Mouse (Mus musculus): Measurements from ENCODE around the gene St7.

DNA sequence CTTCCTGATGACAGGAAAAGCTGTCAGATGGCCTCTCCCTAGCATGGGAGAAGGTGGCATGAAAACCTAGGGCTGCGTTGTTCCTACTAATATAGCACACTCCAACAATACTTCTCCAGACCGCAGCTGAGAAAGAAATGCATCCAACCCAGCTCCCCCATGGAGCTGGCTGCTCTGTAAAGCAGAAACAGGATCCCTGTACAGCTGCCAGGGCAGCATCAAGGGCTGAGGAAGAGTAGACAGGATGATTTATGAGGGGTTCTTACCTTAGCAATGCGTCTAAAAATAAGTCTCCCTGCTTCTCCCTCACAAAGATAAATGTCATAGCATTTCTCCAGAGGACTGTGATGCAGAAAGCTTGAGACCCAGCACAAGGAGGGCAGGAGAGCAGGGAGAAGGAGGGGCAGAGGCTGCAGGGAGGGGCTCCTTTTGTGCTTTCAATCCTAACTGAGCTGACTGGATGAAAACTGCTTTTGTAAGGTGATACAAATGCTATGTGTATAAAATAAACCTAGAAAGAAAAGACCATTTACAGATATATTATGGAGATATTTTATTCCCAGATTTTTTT lies 124.2 kb downstream of the St7 start:
- TF ChIP-seq CTCF (IDR thresholded peaks at IDR 0.05) = no peak
- TF ChIP-seq EP300 (IDR thresholded peaks at IDR 0.05) = no peak

Measured in lung, postnatal 0 days (tissue).